Comparison of ENCODE assay signal across 20 mouse cellular contexts in genomic region chr14:78322916-78323315, GRCm38 (mm10). TPM values are rescaled to one million over a fixed set of nuclear protein-coding genes. Genes with fewer than 3 reads are reported as not detected.
"Had no signal": no experiment of that assay in that cellular context is flagged by ENCODE, and none has a peak within 500 bp of the region (broad histone marks: within the 10 kb centered on the region; RNA-seq: fewer than 3 reads in every experiment).

No protein-coding gene starts in this region.

- H3K4me3 ChIP-seq: limb, embryonic 12.5 days; limb, embryonic 15.5 days; liver, embryonic 12.5 days; liver, embryonic 15.5 days; midbrain, embryonic 12.5 days; midbrain, embryonic 15.5 days; neural tube, embryonic 12.5 days; neural tube, embryonic 15.5 days had no signal

- ATAC-seq: liver, embryonic 12.5 days; midbrain, embryonic 15.5 days had no signal

- H3K27ac ChIP-seq: limb, embryonic 12.5 days; limb, embryonic 15.5 days; liver, embryonic 12.5 days; liver, embryonic 15.5 days; macrophage; midbrain, embryonic 12.5 days; midbrain, embryonic 15.5 days; neural tube, embryonic 12.5 days; neural tube, embryonic 15.5 days had no signal

- H3K36me3 ChIP-seq: limb, embryonic 12.5 days; limb, embryonic 15.5 days; liver, embryonic 12.5 days; liver, embryonic 15.5 days; midbrain, embryonic 12.5 days; midbrain, embryonic 15.5 days; neural tube, embryonic 12.5 days; neural tube, embryonic 15.5 days had no signal

- H3K9ac ChIP-seq: limb, embryonic 12.5 days; limb, embryonic 15.5 days; liver, embryonic 12.5 days; liver, embryonic 15.5 days; midbrain, embryonic 12.5 days; midbrain, embryonic 15.5 days; neural tube, embryonic 12.5 days; neural tube, embryonic 15.5 days had no signal

- H3K27me3 ChIP-seq: limb, embryonic 12.5 days; limb, embryonic 15.5 days; liver, embryonic 12.5 days; liver, embryonic 15.5 days; midbrain, embryonic 12.5 days; midbrain, embryonic 15.5 days; neural tube, embryonic 12.5 days; neural tube, embryonic 15.5 days had no signal

- H3K9me3 ChIP-seq: limb, embryonic 12.5 days; limb, embryonic 15.5 days; liver, embryonic 12.5 days; liver, embryonic 15.5 days; midbrain, embryonic 12.5 days; midbrain, embryonic 15.5 days; neural tube, embryonic 12.5 days; neural tube, embryonic 15.5 days had no signal

- H3K4me1 ChIP-seq: limb, embryonic 12.5 days; limb, embryonic 15.5 days; liver, embryonic 12.5 days; liver, embryonic 15.5 days; midbrain, embryonic 12.5 days; midbrain, embryonic 15.5 days; neural tube, embryonic 12.5 days; neural tube, embryonic 15.5 days had no signal

- DNase-seq: kidney, adult 18-20 months; kidney, adult 9 months; kidney, postnatal 14 days; kidney, postnatal 4 days; left cerebral cortex, postnatal 4 days; lung, adult 2 months; retina, postnatal 1 day; right cerebral cortex, postnatal 25 days; thymus, postnatal 4 days had no signal

- H3K4me2 ChIP-seq: limb, embryonic 12.5 days; limb, embryonic 15.5 days; liver, embryonic 12.5 days; liver, embryonic 15.5 days; midbrain, embryonic 12.5 days; midbrain, embryonic 15.5 days; neural tube, embryonic 12.5 days; neural tube, embryonic 15.5 days had no signal

RNA-seq across cellular contexts. Expression of gene Tnfsf11, which starts 15.1 kb away (rescaled TPM):
- total RNA-seq: layer of hippocampus, adult 18-20 months; left cerebral cortex, postnatal 4 days had no signal
- polyA plus RNA-seq: limb, embryonic 12.5 days; macrophage; neural tube, embryonic 12.5 days; testis, adult 2 months had no signal
